Mouse (Mus musculus): Measurements from ENCODE around the gene Iffo1. TPM values are rescaled to one million over a fixed set of nuclear protein-coding genes. Genes with fewer than 3 reads are reported as not detected.
"Not testable (repeated sequence)": the region's sequence is repeated elsewhere in the genome, so short reads cannot be mapped to it uniquely, and the experiment has no call there.

Iffo1 gene
- polyA plus RNA-seq, 1 experiment, result 97.6 TPM

GRCm38 (mm10) chr6:125156903-125157614, 12.0 kb downstream of the Iffo1 start:
- peaks cover 1% of the 10 kb centered on the region; the same call in 1 of the 2 replicates for H3K4me1 ChIP-seq (ENCODE audit: control insufficient read depth, insufficient read depth, low read length)
- no peak for TF ChIP-seq CTCF (IDR thresholded peaks at IDR 0.05; ENCODE audit: extremely low read depth, insufficient read depth, low read length)
- TF ChIP-seq POLR2A (IDR thresholded peaks at IDR 0.05; ENCODE audit: extremely low read depth, insufficient read depth, low read length), result no peak
- no peak overlapping the region for H3K4me3 ChIP-seq (ENCODE audit: insufficient read depth, low read length)
- peak overlapping the region; percentile 28; the same call in 1 of the 2 replicates for H3K27ac ChIP-seq (ENCODE audit: insufficient read depth, low read length)

- no peak for TF ChIP-seq POLR2A (IDR thresholded peaks at IDR 0.05; ENCODE audit: extremely low read depth, insufficient read depth, low read length)
- no peak for TF ChIP-seq CTCF (IDR thresholded peaks at IDR 0.05; ENCODE audit: extremely low read depth, insufficient read depth, low read length)
- no peak overlapping the region for H3K27ac ChIP-seq (ENCODE audit: insufficient read depth, low read length)
- H3K4me1 ChIP-seq (ENCODE audit: control insufficient read depth, insufficient read depth, low read length), result peaks cover 1% of the 10 kb centered on the region; the same call in 1 of the 2 replicates
- no peak overlapping the region for H3K4me3 ChIP-seq (ENCODE audit: insufficient read depth, low read length)
Measured at GRCm38 (mm10) chr6:125158944-125159492, 14.0 kb downstream of the Iffo1 start.

- TF ChIP-seq POLR2A (IDR thresholded peaks at IDR 0.05; ENCODE audit: extremely low read depth, insufficient read depth, low read length) (no peak), CTCF (IDR thresholded peaks at IDR 0.05; ENCODE audit: extremely low read depth, insufficient read depth, low read length) (no peak)
- no peak overlapping the region for H3K27ac ChIP-seq (ENCODE audit: insufficient read depth, low read length)
Measured at GRCm38 (mm10) chr6:125159773-125160557, 14.9 kb downstream of the Iffo1 start.

GRCm38 (mm10) chr6:125160558-125160853, 15.5 kb downstream of the Iffo1 start:
- TF ChIP-seq POLR2A (IDR thresholded peaks at IDR 0.05; ENCODE audit: extremely low read depth, insufficient read depth, low read length) (no peak), CTCF (IDR thresholded peaks at IDR 0.05; ENCODE audit: extremely low read depth, insufficient read depth, low read length) (no peak)
- H3K4me3 ChIP-seq (ENCODE audit: insufficient read depth, low read length), result no peak overlapping the region
- peaks cover 1% of the 10 kb centered on the region; the same call in 1 of the 2 replicates for H3K4me1 ChIP-seq (ENCODE audit: control insufficient read depth, insufficient read depth, low read length)
- H3K27ac ChIP-seq (ENCODE audit: insufficient read depth, low read length), result no peak overlapping the region

More at GRCm38 (mm10) chr6:125159773-125160557, 14.9 kb downstream of the Iffo1 start:
- H3K4me1 ChIP-seq (ENCODE audit: control insufficient read depth, insufficient read depth, low read length), result peaks cover 1% of the 10 kb centered on the region; the same call in 1 of the 2 replicates
- no peak overlapping the region for H3K4me3 ChIP-seq (ENCODE audit: insufficient read depth, low read length)

- Histone ChIP-seq H3K4me3 (ENCODE audit: insufficient read depth, low read length) (no peak overlapping the region), H3K27ac (ENCODE audit: insufficient read depth, low read length) (no peak overlapping the region), H3K4me1 (ENCODE audit: control insufficient read depth, insufficient read depth, low read length) (peaks cover 1% of the 10 kb centered on the region; the same call in 1 of the 2 replicates)
- TF ChIP-seq CTCF (IDR thresholded peaks at IDR 0.05; ENCODE audit: extremely low read depth, insufficient read depth, low read length), result no peak
- TF ChIP-seq POLR2A (IDR thresholded peaks at IDR 0.05; ENCODE audit: extremely low read depth, insufficient read depth, low read length), result peak; percentile 63
Measured at GRCm38 (mm10) chr6:125160854-125161760, 16.1 kb downstream of the Iffo1 start.

GRCm38 (mm10) chr6:125161971-125162370, 16.9 kb downstream of the Iffo1 start:
- H3K27ac ChIP-seq (ENCODE audit: insufficient read depth, low read length); H3K4me3 ChIP-seq (ENCODE audit: insufficient read depth, low read length); H3K4me1 ChIP-seq (ENCODE audit: control insufficient read depth, insufficient read depth, low read length): not testable (repeated sequence)
- TF ChIP-seq CTCF (IDR thresholded peaks at IDR 0.05; ENCODE audit: extremely low read depth, insufficient read depth, low read length), result peak; percentile 54

- H3K27ac ChIP-seq (ENCODE audit: insufficient read depth, low read length); H3K4me1 ChIP-seq (ENCODE audit: control insufficient read depth, insufficient read depth, low read length): not testable (repeated sequence)
- H3K4me3 ChIP-seq (ENCODE audit: insufficient read depth, low read length), result peak overlapping the region; percentile 92; the same call in 1 of the 2 replicates
Measured at GRCm38 (mm10) chr6:125162615-125163305, 17.7 kb downstream of the Iffo1 start.

- Histone ChIP-seq H3K27ac (ENCODE audit: insufficient read depth, low read length) (peak overlapping the region; percentile 58), H3K4me3 (ENCODE audit: insufficient read depth, low read length) (peak overlapping the region; percentile 92), H3K4me1 (ENCODE audit: control insufficient read depth, insufficient read depth, low read length) (peaks cover 8% of the 10 kb centered on the region)
- TF ChIP-seq POLR2A (IDR thresholded peaks at IDR 0.05; ENCODE audit: extremely low read depth, insufficient read depth, low read length) (0 out of 2 replicates have a peak, but pooled peaks have one; percentile 24), CTCF (IDR thresholded peaks at IDR 0.05; ENCODE audit: extremely low read depth, insufficient read depth, low read length) (no peak)
Measured at GRCm38 (mm10) chr6:125163801-125164657, 19.0 kb downstream of the Iffo1 start.
